Mouse (Mus musculus) heart, embryonic 14.5 days (tissue): ENCODE measurements at regions not wholly inside any gene's neighbourhood (a gene's known extent, or its start where the extent isn't known, plus 50 kb on each side); places are given as distances from the start of the nearest gene placed in this dataset.

Experiments used
- ATAC-seq: fragments of 200-750 bp; cut with Nextera tagmentation; 2 replicates; pipeline ENCODE4 v1.8.0; 2017; ENCODE audit warnings: low read depth, moderate TSS enrichment; ENCODE audit not compliant: insufficient number of reproducible peaks, insufficient read depth, low FRiP score
- H3K27ac ChIP-seq, 2 experiments: fragments of 200-500 bp in 1 of 2; fragments of 300-500 bp in 1 of 2; sonication (generic) in 1 of 2; replicated peaks in 1 of 2; 2 replicates each; pipeline ENCODE4 v1.5.1; 2012 to 2014; ENCODE audit warnings: low read depth in 2 of 2, low read length in 2 of 2, control low read depth in 1 of 2, mild to moderate bottlenecking in 1 of 2, mixed read lengths in 1 of 2; ENCODE audit not compliant: control insufficient read depth in 1 of 2, insufficient read depth in 1 of 2
- H3K27me3 ChIP-seq: fragments of 300-500 bp; sonication (generic); 2 replicates; pipeline ENCODE4 v1.6.1; 2014; ENCODE audit warnings: mild to moderate bottlenecking, low read length, control low read depth; ENCODE audit not compliant: control insufficient read depth, insufficient read depth
- H3K36me3 ChIP-seq: fragments of 300-500 bp; sonication (generic); 2 replicates; pipeline ENCODE4 v1.6.1; 2014; ENCODE audit warnings: mild to moderate bottlenecking, control low read depth, low read length, mixed read lengths; ENCODE audit not compliant: control insufficient read depth, insufficient read depth
- H3K4me1 ChIP-seq, 2 experiments: fragments of 200-500 bp in 1 of 2; fragments of 300-500 bp in 1 of 2; sonication (generic) in 1 of 2; 2 replicates each; pipeline ENCODE4 v1.6.1; 2012 to 2014; ENCODE audit warnings: low read length in 2 of 2, control low read depth in 1 of 2, mixed read lengths in 1 of 2; ENCODE audit not compliant: control insufficient read depth in 2 of 2, insufficient read depth in 2 of 2
- H3K4me2 ChIP-seq: fragments of 300-500 bp; sonication (generic); 2 replicates; pipeline ENCODE4 v1.6.1; 2014; ENCODE audit warnings: mild to moderate bottlenecking, low read length
- H3K4me3 ChIP-seq, 2 experiments: fragments of 200-500 bp in 1 of 2; fragments of 300-500 bp in 1 of 2; sonication (generic) in 1 of 2; 2 replicates each; pipeline ENCODE4 v1.5.1; 2012 to 2014; ENCODE audit warnings: low read length in 2 of 2, mild to moderate bottlenecking in 2 of 2, control low read depth in 1 of 2, low read depth in 1 of 2, moderate library complexity in 1 of 2; ENCODE audit not compliant: control insufficient read depth in 1 of 2, insufficient read depth in 1 of 2
- H3K9ac ChIP-seq: fragments of 300-500 bp; sonication (generic); 2 replicates; pipeline ENCODE4 v1.6.1; 2014; ENCODE audit warnings: mild to moderate bottlenecking, low read length
- H3K9me3 ChIP-seq: fragments of 300-500 bp; sonication (generic); 2 replicates; pipeline ENCODE4 v1.6.1; 2016; ENCODE audit warnings: low read length, control low read depth; ENCODE audit not compliant: control insufficient read depth
- WGBS: fragments of 180-500 bp; shearing (Covaris S2); extraction: QIAGEN DNeasy Blood & Tissue Kit; methylation state at CpG from one replicate; pipeline ENCODE4 v1.1.7; 2014; 5-methylcytosine and 5-hydroxymethylcytosine counted together

- Histone ChIP-seq H3K27ac (no peak overlapping the region), H3K4me3 (no peak overlapping the region), H3K9me3 (no peaks in the 10 kb centered on the region), H3K9ac (no peak overlapping the region), H3K4me2 (no peak overlapping the region), H3K27me3 (no peaks in the 10 kb centered on the region), H3K36me3 (no peaks in the 10 kb centered on the region), H3K4me1 (no peaks in the 10 kb centered on the region)
- 67% methylated on average over 3 of the region's 3 CpGs for WGBS
- no peak for ATAC-seq
These were observed 103.2 kb upstream of the Cep85l start for GRCm38 (mm10) chr10:53482919-53483318.

GRCm38 (mm10) chr10:53470200-53470599, 90.5 kb upstream of the Cep85l start:
- no peaks in the 10 kb centered on the region for H3K36me3 ChIP-seq
- H3K4me2 ChIP-seq: no peak overlapping the region
- H3K9me3 ChIP-seq: peaks cover 25% of the 10 kb centered on the region
- no peak overlapping the region for H3K4me3 ChIP-seq
- H3K27ac ChIP-seq: no peak overlapping the region
- 90% methylated on average over 3 of the region's 3 CpGs for WGBS
- peaks cover 2 to 6% of the 10 kb centered on the region in 2 experiments; a peak in 3 of 4 replicates for H3K4me1 ChIP-seq
- no peak for ATAC-seq
- H3K9ac ChIP-seq: no peak overlapping the region
- no peaks in the 10 kb centered on the region for H3K27me3 ChIP-seq

GRCm38 (mm10) chr10:53469611-53470010, 89.9 kb upstream of the Cep85l start:
- Histone ChIP-seq H3K27me3 (no peaks in the 10 kb centered on the region), H3K9me3 (peaks cover 25% of the 10 kb centered on the region), H3K4me1 (peaks cover 2 to 9% of the 10 kb centered on the region in 2 experiments), H3K36me3 (no peaks in the 10 kb centered on the region), H3K4me2 (no peak overlapping the region), H3K9ac (no peak overlapping the region), H3K4me3 (no peak overlapping the region), H3K27ac (no peak overlapping the region)
- no peak for ATAC-seq
- 71% methylated on average over 1 of the region's 1 CpGs for WGBS

- peaks cover 5 to 19% of the 10 kb centered on the region in 2 experiments for H3K4me1 ChIP-seq
- WGBS: 65% methylated on average over 3 of the region's 3 CpGs
These were observed 88.5 kb upstream of the Cep85l start for GRCm38 (mm10) chr10:53468293-53468545.

GRCm38 (mm10) chr10:53467472-53468292, 87.9 kb upstream of the Cep85l start:
- no peak for ATAC-seq
- H3K4me3 ChIP-seq: no peak overlapping the region
- H3K27ac ChIP-seq: peak overlapping the region in 1 of 2 experiments; percentile 42; a peak in 2 of 4 replicates
- H3K36me3 ChIP-seq: no peaks in the 10 kb centered on the region
- no peak overlapping the region for H3K9ac ChIP-seq
- H3K9me3 ChIP-seq: peaks cover 18% of the 10 kb centered on the region
- H3K27me3 ChIP-seq: no peaks in the 10 kb centered on the region
- 66% methylated on average over 3 of the region's 3 CpGs for WGBS
- H3K4me1 ChIP-seq: peaks cover 9 to 24% of the 10 kb centered on the region in 2 experiments
- no peak overlapping the region for H3K4me2 ChIP-seq

More at GRCm38 (mm10) chr10:53468293-53468545, 88.5 kb upstream of the Cep85l start:
- no peaks in the 10 kb centered on the region for H3K27me3 ChIP-seq
- ATAC-seq: no peak
- no peak overlapping the region for H3K4me3 ChIP-seq
- H3K27ac ChIP-seq: no peak overlapping the region
- peaks cover 20% of the 10 kb centered on the region for H3K9me3 ChIP-seq
- H3K9ac ChIP-seq: no peak overlapping the region
- H3K4me2 ChIP-seq: no peak overlapping the region
- H3K36me3 ChIP-seq: no peaks in the 10 kb centered on the region

GRCm38 (mm10) chr10:53466851-53467250, 87.1 kb upstream of the Cep85l start:
- ATAC-seq: peak; percentile 51
- WGBS: 50% methylated on average over 1 of the region's 1 CpGs
- Histone ChIP-seq H3K4me2 (no peak overlapping the region), H3K9me3 (peaks cover 12% of the 10 kb centered on the region), H3K9ac (no peak overlapping the region), H3K27ac (peak overlapping the region in 1 of 2 experiments; percentile 51; a peak in 2 of 4 replicates), H3K4me3 (no peak overlapping the region), H3K36me3 (no peaks in the 10 kb centered on the region), H3K27me3 (no peaks in the 10 kb centered on the region), H3K4me1 (peaks cover 15 to 33% of the 10 kb centered on the region in 2 experiments)

GRCm38 (mm10) chr10:53466261-53466660, 86.5 kb upstream of the Cep85l start:
- H3K4me2 ChIP-seq: no peak overlapping the region
- H3K4me3 ChIP-seq: no peak overlapping the region
- peaks cover 6% of the 10 kb centered on the region; the same call in 1 of the 2 replicates for H3K9me3 ChIP-seq
- 74% methylated on average over 6 of the region's 6 CpGs for WGBS
- H3K36me3 ChIP-seq: no peaks in the 10 kb centered on the region
- no peak for ATAC-seq
- H3K4me1 ChIP-seq: peaks cover 15 to 34% of the 10 kb centered on the region in 2 experiments
- H3K27ac ChIP-seq: peak overlapping the region in 1 of 2 experiments; percentile 51; a peak in 2 of 4 replicates
- H3K9ac ChIP-seq: no peak overlapping the region
- no peaks in the 10 kb centered on the region for H3K27me3 ChIP-seq

GRCm38 (mm10) chr10:53464581-53464980, 84.8 kb upstream of the Cep85l start:
- Histone ChIP-seq H3K9ac (no peak overlapping the region), H3K27ac (no peak overlapping the region), H3K9me3 (no peaks in the 10 kb centered on the region), H3K4me1 (peaks cover 17 to 39% of the 10 kb centered on the region in 2 experiments), H3K36me3 (no peaks in the 10 kb centered on the region), H3K4me3 (no peak overlapping the region), H3K4me2 (no peak overlapping the region), H3K27me3 (no peaks in the 10 kb centered on the region)
- no peak for ATAC-seq
